Mouse (Mus musculus): Measurements from ENCODE around the gene Slc20a1.

Gene Slc20a1

DNA sequence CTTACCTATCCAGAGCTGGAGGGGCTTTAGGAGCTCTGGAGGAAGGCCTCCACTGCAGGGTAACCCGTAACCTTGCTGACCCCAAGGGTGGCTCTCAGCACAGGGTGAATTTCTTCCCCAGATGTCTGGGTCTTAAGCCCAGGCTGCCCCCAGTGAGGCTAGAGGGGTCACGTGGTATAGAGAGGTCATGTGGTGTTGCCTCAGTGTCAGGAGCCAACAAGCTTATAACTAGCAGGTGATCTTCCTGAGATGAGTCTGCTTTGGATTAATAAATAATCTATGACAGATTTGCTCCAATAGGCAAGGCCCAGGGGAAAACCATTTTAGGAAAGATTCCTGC, 55.0 kb downstream of the Slc20a1 start:
- no peak for DNase-seq (ENCODE audit: low spot score in 2 of 2)

GRCm38 (mm10) chr2:129254076-129254475, 55.5 kb downstream of the Slc20a1 start:
- DNase-seq (ENCODE audit: low spot score in 2 of 2): no peak

DNA sequence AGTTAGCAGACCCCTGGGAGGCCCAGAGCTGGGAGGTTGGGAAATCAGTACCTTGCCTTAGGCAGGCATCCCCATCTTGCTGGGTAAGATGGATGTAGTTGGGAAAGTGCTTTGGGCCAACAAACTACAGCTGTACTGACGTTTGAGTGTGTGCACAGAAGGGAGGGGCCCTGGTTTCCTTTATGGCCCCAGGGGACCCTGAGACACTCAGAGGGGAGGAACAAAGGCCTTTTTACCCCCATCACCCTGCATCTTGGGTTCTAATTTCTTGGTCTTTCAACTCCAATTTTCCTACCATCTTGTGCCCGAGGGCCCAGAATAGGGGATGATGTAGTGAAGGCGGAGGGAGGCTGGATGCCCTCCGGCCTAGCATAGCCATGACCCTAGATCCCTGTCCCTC, 57.4 kb downstream of the Slc20a1 start:
- no peak for DNase-seq (ENCODE audit: low spot score in 2 of 2)

DNA sequence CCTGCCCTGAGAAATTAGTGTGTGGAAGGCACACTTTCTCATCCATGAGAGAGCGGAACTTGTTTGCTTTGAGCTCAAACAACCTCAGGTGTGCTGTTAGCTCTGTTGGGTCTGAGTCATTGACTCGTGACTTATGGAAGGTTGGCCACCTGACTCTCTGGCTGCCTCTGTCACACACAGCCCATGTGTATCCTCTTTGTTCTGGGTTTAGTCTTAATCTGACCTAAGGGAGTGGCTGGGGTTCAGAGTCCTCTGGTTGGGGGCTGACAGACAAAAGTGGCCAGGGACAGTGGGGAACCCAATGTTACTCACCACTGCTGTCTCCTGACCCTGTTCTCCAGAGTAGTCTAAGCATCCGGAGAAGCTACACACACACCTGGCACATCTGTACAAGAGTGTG, 59.5 kb downstream of the Slc20a1 start:
- no peak for DNase-seq (ENCODE audit: low spot score in 2 of 2)

DNA sequence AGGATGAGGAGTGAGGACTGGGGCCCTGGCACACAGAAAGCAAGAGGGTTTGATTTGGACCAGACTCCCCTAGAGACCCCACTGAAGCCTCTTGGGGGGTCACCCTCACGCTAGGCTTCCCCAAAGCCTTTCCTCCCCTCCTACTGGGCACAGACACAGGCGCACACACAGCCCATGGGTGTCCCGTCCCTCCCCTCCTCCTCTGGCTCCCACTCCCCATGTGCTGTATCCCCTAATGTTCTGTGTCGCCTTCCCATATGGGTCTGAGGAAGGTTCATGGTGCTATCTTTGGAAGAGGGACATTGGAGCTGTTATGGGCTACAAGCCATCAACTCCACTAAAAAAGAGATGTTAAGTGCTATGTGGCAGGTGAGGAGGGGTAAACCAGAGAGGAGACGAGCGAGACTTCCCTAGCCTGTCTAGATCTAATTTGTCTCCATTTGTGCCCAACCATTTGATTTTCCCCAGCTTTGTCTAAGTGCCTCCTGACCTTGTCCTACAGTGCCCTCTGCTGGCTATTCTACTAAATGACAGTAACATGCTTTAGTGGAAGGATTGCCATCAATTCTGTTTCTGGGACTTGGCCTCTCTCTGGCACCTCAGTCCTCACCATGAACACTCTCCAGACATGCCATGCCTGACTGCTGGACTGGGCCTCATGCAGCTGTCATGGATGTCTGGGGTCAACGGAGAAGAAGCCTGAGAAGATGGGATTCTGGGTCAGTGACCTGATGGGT, 60.1 kb downstream of the Slc20a1 start:
- DNase-seq (ENCODE audit: low spot score in 2 of 2): peak in 1 of 2 experiments; percentile 71

DNA sequence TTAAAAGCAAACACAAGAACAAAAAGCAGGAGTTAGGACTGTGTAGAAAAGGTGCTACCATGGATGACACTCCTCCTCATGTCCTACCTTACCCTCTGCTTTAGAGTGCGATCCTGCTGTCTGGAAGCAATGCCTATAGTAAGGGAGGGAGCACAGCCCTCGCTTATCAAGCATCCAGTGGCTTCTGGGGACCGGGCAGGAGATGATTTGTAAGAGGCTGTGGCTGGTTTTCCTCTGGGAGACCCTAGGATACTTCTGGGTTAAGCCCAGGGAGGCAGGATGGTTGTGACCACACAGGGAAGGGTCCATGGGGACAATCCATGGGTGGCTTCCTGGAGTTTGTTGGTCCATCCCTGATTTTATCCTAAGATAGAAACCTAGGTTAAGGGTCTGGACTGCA, 62.1 kb downstream of the Slc20a1 start:
- DNase-seq (ENCODE audit: low spot score in 2 of 2): no peak
